Mouse (Mus musculus) megakaryocyte, embryonic 14.5 days (primary cell): Measurements from ENCODE around the gene Gpalpp1.

ENCODE experiments used
- FLI1 ChIP-seq: IDR thresholded peaks from 2 replicates; pipeline ENCODE4 v1.6.1; 2012; ENCODE audit warnings: low read length, inconsistent platforms, mixed read lengths
- GATA1 ChIP-seq: IDR thresholded peaks from 3 replicates; pipeline ENCODE4 v1.6.1; 2012; ENCODE audit warnings: mixed read lengths, low read length, inconsistent platforms, borderline replicate concordance

DNA sequence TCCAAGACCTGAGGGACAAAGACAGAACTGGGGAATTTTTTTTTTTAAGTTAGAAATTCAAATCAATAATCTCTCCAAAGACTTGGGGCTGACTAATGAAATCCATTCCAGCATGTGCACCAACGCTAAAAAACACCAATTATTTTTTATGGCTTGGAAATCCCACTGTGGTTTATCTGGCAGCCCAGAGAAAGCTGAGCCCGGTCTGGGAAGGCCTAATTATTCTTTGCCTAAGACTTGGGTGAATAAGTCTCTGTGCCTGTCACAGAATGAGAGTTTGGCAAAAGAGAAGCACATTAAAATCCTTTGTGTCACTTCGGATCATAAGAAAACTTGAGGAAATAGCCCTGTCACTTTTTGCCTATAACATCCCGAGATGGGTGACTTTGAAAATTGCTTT is 41.3 kb downstream of the Gpalpp1 start:
- TF ChIP-seq GATA1 (no peak), FLI1 (no peak)
